In the genomic region with DNA sequence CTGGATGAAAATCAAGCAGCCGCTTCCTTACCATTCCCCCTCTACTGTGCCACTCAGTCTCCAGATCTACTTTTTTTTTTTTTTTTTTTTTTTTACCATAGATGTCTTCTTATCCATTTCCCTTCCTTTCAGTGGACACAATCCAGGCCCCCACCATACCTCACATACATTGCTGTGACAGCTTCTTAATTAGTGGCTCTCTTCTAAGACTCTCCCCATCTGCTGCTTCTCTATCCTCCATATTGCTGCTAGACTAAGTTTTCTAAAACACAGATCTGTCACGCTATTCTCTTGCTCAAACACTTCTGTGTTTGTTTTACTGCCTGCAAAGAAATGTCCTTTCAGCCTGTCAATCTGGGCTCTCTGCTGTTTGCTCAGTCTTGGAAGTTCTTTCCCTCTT, we compare ENCODE assay signal across 21 mouse cellular contexts. TPM values are rescaled to one million over a fixed set of nuclear protein-coding genes. Genes with fewer than 3 reads are reported as not detected.
"Had no signal": no experiment of that assay in that cellular context is flagged by ENCODE, and none has a peak within 500 bp of the region (broad histone marks: within the 10 kb centered on the region; RNA-seq: fewer than 3 reads in every experiment).

No protein-coding gene starts in this region.

- H3K27ac ChIP-seq: midbrain, embryonic 10.5 days; midbrain, embryonic 12.5 days; neural tube, embryonic 12.5 days; stomach, embryonic 15.5 days; stomach, postnatal 0 days had no signal

- H3K4me1 ChIP-seq: stomach, embryonic 15.5 days had no signal

- ATAC-seq: midbrain, embryonic 16.5 days had no signal

- DNase-seq: lung, adult 18-20 months; lung, embryonic 14.5 days; lung, postnatal 10 days; lung, postnatal 4 days; midbrain, embryonic 14.5 days; right cerebral cortex, postnatal 25 days; right cerebral cortex, postnatal 4 days; thymus, adult 2 months; thymus, postnatal 25 days; thymus, postnatal 4 days had no signal

- H3K4me3 ChIP-seq: midbrain, embryonic 10.5 days; midbrain, embryonic 12.5 days; neural tube, embryonic 12.5 days; stomach, embryonic 15.5 days had no signal

- H3K27me3 ChIP-seq: midbrain, embryonic 12.5 days; neural tube, embryonic 12.5 days; stomach, embryonic 15.5 days had no signal

- H3K4me2 ChIP-seq: lung, embryonic 14.5 days; midbrain, embryonic 12.5 days; neural tube, embryonic 12.5 days; stomach, embryonic 15.5 days had no signal

- H3K36me3 ChIP-seq: midbrain, embryonic 10.5 days; midbrain, embryonic 12.5 days; neural tube, embryonic 12.5 days; stomach, embryonic 15.5 days had no signal

- H3K9me3 ChIP-seq: midbrain, embryonic 10.5 days; midbrain, embryonic 12.5 days; neural tube, embryonic 12.5 days; stomach, embryonic 15.5 days had no signal

- H3K9ac ChIP-seq: lung, embryonic 14.5 days; midbrain, embryonic 12.5 days; neural tube, embryonic 12.5 days; stomach, embryonic 15.5 days had no signal

RNA-seq across cellular contexts. Expression of a gene that starts 54.9 kb away (rescaled TPM):
- total RNA-seq: megakaryocyte, adult 5-6 weeks; megakaryocyte-erythroid progenitor cell, adult 5-6 weeks; monocyte, adult 5-6 weeks; neutrophil, adult 5-6 weeks had no signal
- polyA plus RNA-seq: spleen, adult 2 months had no signal
